29 mouse cellular contexts compared by ENCODE assay signal in the genomic region with DNA sequence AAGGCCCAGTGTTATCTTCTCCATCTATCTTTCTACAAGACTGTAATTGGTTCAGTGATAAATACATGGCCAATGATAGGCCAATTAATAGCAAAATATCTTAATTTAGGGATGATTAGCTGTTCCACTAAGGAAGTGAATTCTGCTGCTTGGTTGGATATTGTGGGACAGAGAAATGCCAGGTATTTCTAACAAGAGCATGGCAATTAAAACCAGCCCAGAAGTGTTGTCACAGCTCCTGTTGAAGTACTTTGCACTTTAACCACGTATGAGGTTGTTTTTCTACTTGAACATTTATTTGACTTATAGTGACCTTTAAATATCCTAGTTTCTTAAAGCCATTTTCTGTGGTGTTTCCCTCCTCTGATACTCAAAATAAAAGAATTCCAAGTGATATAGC.
"Had no signal": no experiment of that assay in that cellular context is flagged by ENCODE, and none has a peak within 500 bp of the region (broad histone marks: within the 10 kb centered on the region; RNA-seq: fewer than 3 reads in every experiment).

No protein-coding gene starts in this region.

- H3K36me3 ChIP-seq: embryonic facial prominence, embryonic 10.5 days; embryonic facial prominence, embryonic 12.5 days; embryonic facial prominence, embryonic 13.5 days; embryonic facial prominence, embryonic 15.5 days; forebrain, embryonic 10.5 days; forebrain, embryonic 12.5 days; forebrain, embryonic 15.5 days had no signal

- H3K4me3 ChIP-seq: embryonic facial prominence, embryonic 10.5 days; embryonic facial prominence, embryonic 12.5 days; embryonic facial prominence, embryonic 13.5 days; embryonic facial prominence, embryonic 15.5 days; erythroblast, embryonic 14.5 days; forebrain, embryonic 10.5 days; forebrain, embryonic 12.5 days; forebrain, embryonic 13.5 days; forebrain, embryonic 15.5 days; gastrocnemius, adult 2 months; heart, adult 2 months had no signal

- H3K27me3 ChIP-seq: embryonic facial prominence, embryonic 15.5 days; forebrain, embryonic 15.5 days had no signal

- H3K4me1 ChIP-seq: embryonic facial prominence, embryonic 10.5 days; embryonic facial prominence, embryonic 12.5 days; embryonic facial prominence, embryonic 13.5 days; embryonic facial prominence, embryonic 15.5 days; forebrain, embryonic 10.5 days; forebrain, embryonic 12.5 days; forebrain, embryonic 13.5 days; forebrain, embryonic 15.5 days had no signal

- DNase-seq: cerebellum, adult 2 months; cerebellum, adult 8-10 months; cerebellum, adult 9-10 months; cerebellum, adult 9-11 months; cerebellum, postnatal 10 days; cerebellum, postnatal 14 days; cerebellum, postnatal 25 days; cerebellum, postnatal 36 days; embryo, embryonic 11 days; forebrain, postnatal 0 days; gastrocnemius, adult 2 months; gastrocnemius, postnatal 10 days; gastrocnemius, postnatal 14 days; gastrocnemius, postnatal 25 days; gastrocnemius, postnatal 36 days; heart, adult 11 months; heart, adult 18-20 months; heart, adult 2 months had no signal

- H3K9ac ChIP-seq: embryonic facial prominence, embryonic 12.5 days; embryonic facial prominence, embryonic 13.5 days; embryonic facial prominence, embryonic 15.5 days; forebrain, embryonic 12.5 days; forebrain, embryonic 13.5 days; forebrain, embryonic 15.5 days; forebrain, postnatal 0 days had no signal

- H3K4me2 ChIP-seq: embryonic facial prominence, embryonic 12.5 days; embryonic facial prominence, embryonic 13.5 days; embryonic facial prominence, embryonic 15.5 days; forebrain, embryonic 12.5 days; forebrain, embryonic 13.5 days; forebrain, embryonic 15.5 days had no signal

- ATAC-seq: forebrain, embryonic 13.5 days; forebrain, embryonic 14.5 days; forebrain, embryonic 15.5 days; forebrain, embryonic 16.5 days; forebrain, postnatal 0 days had no signal

- H3K27ac ChIP-seq: embryonic facial prominence, embryonic 10.5 days; embryonic facial prominence, embryonic 12.5 days; embryonic facial prominence, embryonic 13.5 days; embryonic facial prominence, embryonic 15.5 days; forebrain, embryonic 10.5 days; forebrain, embryonic 12.5 days; forebrain, embryonic 13.5 days; forebrain, embryonic 15.5 days; gastrocnemius, adult 2 months; heart, adult 2 months had no signal

- H3K9me3 ChIP-seq: embryonic facial prominence, embryonic 10.5 days; embryonic facial prominence, embryonic 12.5 days; embryonic facial prominence, embryonic 13.5 days; embryonic facial prominence, embryonic 15.5 days; forebrain, embryonic 10.5 days; forebrain, embryonic 12.5 days; forebrain, embryonic 13.5 days; forebrain, embryonic 15.5 days had no signal
